Mouse (Mus musculus) limb, embryonic 15.5 days (tissue): ENCODE data around the gene Pias4. TPM values are rescaled to one million over a fixed set of nuclear protein-coding genes. Genes with fewer than 3 reads are reported as not detected.
"Not testable (repeated sequence)": the region's sequence is repeated elsewhere in the genome, so short reads cannot be mapped to it uniquely, and the experiment has no call there.

ENCODE experiments used
- ATAC-seq: fragments of 200-750 bp; cut with Nextera tagmentation; 2 replicates; pipeline ENCODE4 v1.8.0; 2017; ENCODE audit warnings: low read depth, moderate TSS enrichment; ENCODE audit not compliant: insufficient number of reproducible peaks, low FRiP score, low TSS enrichment
- H3K27ac ChIP-seq: fragments of 300-500 bp; sonication (generic); 2 replicates; pipeline ENCODE4 v1.5.1; 2015; ENCODE audit warnings: moderate library complexity, mild to moderate bottlenecking, inconsistent platforms
- H3K27me3 ChIP-seq: fragments of 300-500 bp; sonication (generic); 2 replicates; pipeline ENCODE4 v1.6.1; 2015; ENCODE audit warnings: inconsistent platforms
- H3K36me3 ChIP-seq: fragments of 300-500 bp; sonication (generic); 2 replicates; pipeline ENCODE4 v1.6.1; 2015; ENCODE audit warnings: inconsistent platforms
- H3K4me1 ChIP-seq: fragments of 300-500 bp; sonication (generic); 2 replicates; pipeline ENCODE4 v1.6.1; 2015; ENCODE audit warnings: inconsistent platforms
- H3K4me2 ChIP-seq: fragments of 300-500 bp; sonication (generic); 2 replicates; pipeline ENCODE4 v1.6.1; 2015; ENCODE audit warnings: mild to moderate bottlenecking, inconsistent platforms
- H3K4me3 ChIP-seq: fragments of 300-500 bp; sonication (generic); 2 replicates; pipeline ENCODE4 v1.5.1; 2015; ENCODE audit warnings: mild to moderate bottlenecking, inconsistent platforms
- H3K9ac ChIP-seq: fragments of 300-500 bp; sonication (generic); 2 replicates; pipeline ENCODE4 v1.6.1; 2015; ENCODE audit warnings: inconsistent platforms
- H3K9me3 ChIP-seq: fragments of 300-500 bp; sonication (generic); 2 replicates; pipeline ENCODE4 v1.6.1; 2016; ENCODE audit warnings: inconsistent platforms
- WGBS: fragments of 180-500 bp; shearing (Covaris S2); methylation state at CpG from one replicate; pipeline ENCODE4 v1.1.7; 2015; 5-methylcytosine and 5-hydroxymethylcytosine counted together
- polyA plus RNA-seq: library from polyadenylated mRNA; unstranded; fragments of >200 nt; fragmentation: Nextera tagmentation; extraction: Ambion mirVana; gene quantifications from 2 replicates; pipeline ENCODE4 v1.2.1, GENCODE M21; 2015

Pias4 gene
- 48.0 and 50.6 TPM in 2 replicates for polyA plus RNA-seq

DNA sequence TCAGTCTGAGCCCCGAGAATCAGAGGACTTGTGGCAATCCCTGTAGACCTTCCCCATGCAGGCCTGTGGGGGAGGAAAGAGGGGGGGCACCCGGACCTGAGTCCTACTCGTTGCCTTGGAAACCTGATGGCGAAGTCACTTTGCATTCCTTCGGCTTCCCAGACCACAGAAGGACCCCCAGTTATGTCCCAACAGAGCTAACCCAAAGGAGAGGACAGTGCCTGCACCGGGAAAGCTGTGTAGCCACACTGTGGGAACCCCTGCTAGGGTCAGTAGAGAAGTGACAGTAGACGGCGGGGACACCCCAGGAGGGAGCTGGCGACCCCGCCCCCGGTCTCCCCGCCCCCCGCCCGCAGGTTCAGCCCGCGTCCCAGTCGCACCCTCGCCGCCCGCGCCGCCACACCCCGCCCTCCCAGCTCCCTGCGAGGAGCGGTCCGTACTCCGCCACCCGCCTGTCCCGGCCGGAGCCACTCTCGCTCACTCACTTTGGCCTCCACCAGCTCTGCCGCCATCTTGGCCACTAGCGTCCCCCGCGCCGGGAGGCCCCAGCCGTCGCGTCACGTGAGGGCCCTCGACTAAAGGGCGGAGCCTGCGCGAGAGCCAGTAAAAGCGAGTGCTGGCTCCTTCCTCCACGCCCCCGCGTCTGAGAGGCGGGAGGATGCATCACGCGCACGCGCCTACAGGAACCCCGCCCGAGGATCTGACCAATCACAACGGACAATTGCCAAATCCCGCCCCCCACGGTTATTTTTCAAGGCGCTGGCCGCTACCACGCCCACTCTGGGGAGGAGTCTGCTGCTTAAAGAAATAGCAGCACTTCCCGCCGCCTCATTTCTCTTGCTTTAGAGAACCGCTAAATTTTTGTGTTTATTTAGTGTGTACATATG is at the start of gene Pias4:
Gene Pias4, minus strand, starts transcription at position 724 of the 887 bp plus-strand sequence.
- under 1% methylated on average over 59 of the region's 64 CpGs for WGBS
- peaks cover 25% of the 10 kb centered on the region for H3K36me3 ChIP-seq

GRCm38 (mm10) chr10:81217267-81217666 is 49.5 kb upstream of the Pias4 start:
- not testable (repeated sequence) for ATAC-seq, H3K4me3 ChIP-seq
- WGBS, result 35% methylated on average over 1 of the region's 1 CpGs

More for the DNA sequence above, at the start of gene Pias4:
- H3K27ac ChIP-seq, result peak within 1 kb of the TSS; percentile 72
- H3K27me3 ChIP-seq, result no peaks in the 10 kb centered on the region
- H3K9me3 ChIP-seq, result no peaks in the 10 kb centered on the region
- peak within 1 kb of the TSS; percentile 78 for H3K9ac ChIP-seq
- H3K4me1 ChIP-seq, result peaks cover 34% of the 10 kb centered on the region
- peak; percentile 87 for ATAC-seq
- peak within 1 kb of the TSS; percentile 87 for H3K4me3 ChIP-seq
- peak within 1 kb of the TSS; percentile 64 for H3K4me2 ChIP-seq

GRCm38 (mm10) chr10:81216810-81217209 is 49.1 kb upstream of the Pias4 start:
- no peak overlapping the region for H3K27ac ChIP-seq
- peaks cover 3% of the 10 kb centered on the region; the same call in 1 of the 2 replicates for H3K4me1 ChIP-seq
- 87% methylated on average over 6 of the region's 6 CpGs for WGBS
- no peak overlapping the region for H3K4me2 ChIP-seq
- no peak overlapping the region for H3K9ac ChIP-seq
- no peaks in the 10 kb centered on the region for H3K9me3 ChIP-seq
- no peak overlapping the region for H3K4me3 ChIP-seq
- H3K27me3 ChIP-seq, result 0 out of 2 replicates have a peak, but pooled peaks cover 9% of the 10 kb centered on the region
- no peak for ATAC-seq
- no peaks in the 10 kb centered on the region for H3K36me3 ChIP-seq

More at GRCm38 (mm10) chr10:81217267-81217666, 49.5 kb upstream of the Pias4 start:
- H3K27me3 ChIP-seq, H3K36me3 ChIP-seq, H3K9ac ChIP-seq, H3K27ac ChIP-seq, H3K9me3 ChIP-seq, H3K4me1 ChIP-seq, H3K4me2 ChIP-seq: not testable (repeated sequence)

- no peak overlapping the region for H3K9ac ChIP-seq
- H3K4me2 ChIP-seq, result no peak overlapping the region
- 0 out of 2 replicates have a peak, but pooled peaks cover 9% of the 10 kb centered on the region for H3K27me3 ChIP-seq
- H3K9me3 ChIP-seq, result no peaks in the 10 kb centered on the region
- H3K36me3 ChIP-seq, result no peaks in the 10 kb centered on the region
- no peak for ATAC-seq
- peaks cover 3% of the 10 kb centered on the region; the same call in 1 of the 2 replicates for H3K4me1 ChIP-seq
- 77% methylated on average over 6 of the region's 6 CpGs for WGBS
- no peak overlapping the region for H3K27ac ChIP-seq
- H3K4me3 ChIP-seq, result no peak overlapping the region
Observed at GRCm38 (mm10) chr10:81216260-81216659, 48.5 kb upstream of the Pias4 start.

DNA sequence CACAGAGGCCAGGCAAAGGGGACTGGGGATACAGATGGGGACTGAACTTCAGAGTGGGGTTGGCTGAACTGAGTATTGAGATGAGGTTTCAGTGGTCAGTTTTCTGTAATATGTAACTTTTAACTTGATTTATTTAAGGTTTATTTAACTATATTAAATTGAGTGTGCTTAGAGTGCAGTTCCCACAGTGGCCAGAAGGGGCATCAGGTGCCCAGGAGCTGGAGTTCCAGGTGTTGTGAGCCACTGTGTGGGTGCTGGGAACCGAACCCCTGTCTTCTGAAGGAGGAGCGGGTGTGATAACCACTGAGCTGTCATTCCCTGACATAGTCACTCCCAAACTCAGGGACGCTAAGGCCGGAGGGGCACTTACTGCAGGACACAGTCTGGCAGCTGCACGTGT is 42.4 kb upstream of the Pias4 start:
- WGBS, result 93% methylated on average over 5 of the region's 5 CpGs
- no peak overlapping the region for H3K27ac ChIP-seq
- H3K9me3 ChIP-seq, result no peaks in the 10 kb centered on the region
- H3K4me3 ChIP-seq, result no peak overlapping the region
- no peaks in the 10 kb centered on the region for H3K4me1 ChIP-seq
- peaks cover 3% of the 10 kb centered on the region; the same call in 1 of the 2 replicates for H3K27me3 ChIP-seq
- no peaks in the 10 kb centered on the region for H3K36me3 ChIP-seq
- no peak overlapping the region for H3K4me2 ChIP-seq
- no peak overlapping the region for H3K9ac ChIP-seq
- no peak for ATAC-seq

DNA sequence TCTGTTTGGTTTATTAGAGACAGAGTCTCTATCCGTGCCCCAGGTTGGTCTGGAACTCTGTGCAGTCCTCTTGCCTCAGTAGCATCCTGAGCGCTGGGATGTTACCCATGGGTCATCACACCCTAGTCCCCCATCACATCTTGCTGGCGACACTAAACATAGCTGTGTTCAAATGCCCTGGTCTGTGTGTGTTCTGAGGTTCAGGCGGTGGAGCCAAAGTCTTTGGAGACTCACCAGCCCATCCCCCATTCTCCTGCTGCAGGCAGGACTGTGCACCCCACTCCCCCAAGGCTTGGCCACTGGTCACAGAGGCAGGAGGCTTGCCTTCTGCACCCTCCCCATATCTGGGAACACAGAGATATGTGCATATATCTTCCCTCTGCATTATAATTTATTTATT is 36.4 kb upstream of the Pias4 start:
- Histone ChIP-seq H3K9ac (no peak overlapping the region), H3K27me3 (peaks cover 14% of the 10 kb centered on the region), H3K4me3 (no peak overlapping the region), H3K4me1 (0 out of 2 replicates have a peak, but pooled peaks cover 2% of the 10 kb centered on the region), H3K4me2 (no peak overlapping the region), H3K9me3 (no peaks in the 10 kb centered on the region), H3K27ac (no peak overlapping the region), H3K36me3 (no peaks in the 10 kb centered on the region)
- ATAC-seq, result no peak
- whole genome bisulfite sequencing, result 70% methylated on average over 4 of the region's 4 CpGs

GRCm38 (mm10) chr10:81202978-81203720 is 35.4 kb upstream of the Pias4 start:
- H3K4me2 ChIP-seq, result no peak overlapping the region
- no peak overlapping the region for H3K27ac ChIP-seq
- H3K36me3 ChIP-seq, result no peaks in the 10 kb centered on the region
- no peaks in the 10 kb centered on the region for H3K9me3 ChIP-seq
- H3K4me1 ChIP-seq, result 0 out of 2 replicates have a peak, but pooled peaks cover 2% of the 10 kb centered on the region
- no peak overlapping the region for H3K9ac ChIP-seq
- WGBS, result 64% methylated on average over 8 of the region's 8 CpGs
- H3K27me3 ChIP-seq, result peaks cover 17% of the 10 kb centered on the region
- peak; percentile 4; the same call in 1 of the 2 replicates for ATAC-seq
- no peak overlapping the region for H3K4me3 ChIP-seq

- H3K4me1 ChIP-seq, result 0 out of 2 replicates have a peak, but pooled peaks cover 2% of the 10 kb centered on the region
- H3K9me3 ChIP-seq, result no peaks in the 10 kb centered on the region
- ATAC-seq, result no peak
- H3K27me3 ChIP-seq, result peaks cover 23% of the 10 kb centered on the region
- H3K9ac ChIP-seq, result no peak within 1 kb of the TSS
- no peak within 1 kb of the TSS for H3K27ac ChIP-seq
- WGBS, result 61% methylated on average over 13 of the region's 13 CpGs
- H3K36me3 ChIP-seq, result no peaks in the 10 kb centered on the region
- no peak within 1 kb of the TSS for H3K4me3 ChIP-seq
- H3K4me2 ChIP-seq, result no peak within 1 kb of the TSS
Observed at GRCm38 (mm10) chr10:81201807-81202758, 34.4 kb upstream of the Pias4 start, which contains the start of gene Nmrk2. Nmrk2 (minus strand) TSS chr10:81202051.

DNA sequence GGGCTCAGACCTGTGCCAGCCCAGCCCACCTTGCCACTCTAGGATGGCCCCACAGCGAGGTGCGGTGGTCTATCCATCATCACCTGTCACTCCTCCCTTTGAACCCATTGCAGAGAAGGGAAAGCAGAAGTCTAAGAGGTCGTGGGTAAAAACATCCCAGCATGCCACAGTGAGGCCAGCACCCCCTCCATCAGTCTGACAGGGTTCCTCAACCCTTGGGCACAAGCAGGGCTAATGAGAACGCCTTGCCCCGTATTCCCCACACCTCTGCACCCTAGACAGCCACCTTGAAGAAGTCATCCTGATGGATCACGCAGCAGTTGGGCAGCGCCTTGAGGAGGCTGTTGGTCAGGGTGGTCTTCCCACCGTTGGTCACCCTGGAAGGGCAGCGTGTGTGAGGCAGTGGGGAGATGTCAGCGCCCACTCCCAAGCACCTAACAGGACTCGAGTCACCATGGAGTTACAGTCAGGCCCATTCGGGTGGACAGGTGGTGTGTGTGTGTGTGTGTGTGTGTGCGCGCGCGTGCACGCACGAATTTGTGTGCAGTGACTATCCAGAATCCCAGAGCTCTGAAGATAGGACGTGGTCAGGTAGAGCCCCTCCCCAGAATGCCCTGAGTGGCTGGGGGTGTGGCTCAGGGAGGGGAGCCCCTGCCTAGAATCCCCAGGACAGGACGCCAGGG is 33.0 kb upstream of the Pias4 start:
- ATAC-seq, result no peak
- Histone ChIP-seq H3K4me3 (no peak overlapping the region), H3K27ac (no peak overlapping the region), H3K9ac (no peak overlapping the region), H3K4me1 (0 out of 2 replicates have a peak, but pooled peaks cover 2% of the 10 kb centered on the region), H3K4me2 (no peak overlapping the region), H3K27me3 (peaks cover 33% of the 10 kb centered on the region), H3K36me3 (no peaks in the 10 kb centered on the region), H3K9me3 (no peaks in the 10 kb centered on the region)
- WGBS, result 73% methylated on average over 20 of the region's 20 CpGs

DNA sequence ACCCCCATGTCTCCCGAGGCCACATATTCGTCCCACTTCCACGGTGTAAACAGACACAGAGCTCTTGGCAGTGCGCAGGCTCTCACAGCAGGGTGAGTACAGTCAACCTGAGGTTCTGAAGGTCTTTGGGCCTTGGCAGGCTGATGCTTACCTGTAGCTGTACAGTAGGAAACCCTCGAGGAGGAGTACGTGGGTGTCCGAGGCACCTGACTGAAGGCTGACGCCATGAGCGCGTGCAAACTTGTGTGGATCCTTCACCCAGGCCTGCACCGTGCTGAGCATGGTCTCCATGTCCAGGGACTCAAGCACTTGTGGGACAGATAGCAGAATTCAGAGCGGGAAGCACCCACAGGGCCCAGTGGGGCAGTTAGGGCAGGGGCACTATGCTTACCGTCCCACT is 32.4 kb upstream of the Pias4 start:
- H3K27ac ChIP-seq, result no peak overlapping the region
- no peak overlapping the region for H3K4me3 ChIP-seq
- no peak overlapping the region for H3K9ac ChIP-seq
- H3K9me3 ChIP-seq, result no peaks in the 10 kb centered on the region
- no peak for ATAC-seq
- no peaks in the 10 kb centered on the region for H3K36me3 ChIP-seq
- H3K27me3 ChIP-seq, result peaks cover 39% of the 10 kb centered on the region
- H3K4me1 ChIP-seq, result 0 out of 2 replicates have a peak, but pooled peaks cover 2% of the 10 kb centered on the region
- no peak overlapping the region for H3K4me2 ChIP-seq
- WGBS, result 83% methylated on average over 13 of the region's 13 CpGs
